Mouse (Mus musculus) heart, embryonic 16.5 days (tissue): ENCODE data around the gene Pabpc1l. TPM values are rescaled to one million over a fixed set of nuclear protein-coding genes. Genes with fewer than 3 reads are reported as not detected.

Experiments
- ATAC-seq: fragments of 200-750 bp; cut with Nextera tagmentation; replicated peaks from 2 replicates; pipeline ENCODE4 v1.8.0; 2017; ENCODE audit warnings: moderate number of reproducible peaks; ENCODE audit not compliant: insufficient read depth, low FRiP score; ENCODE audit errors: extremely low read depth
- H3K27ac ChIP-seq: fragments of 300-500 bp; sonication (generic); 2 replicates; pipeline ENCODE4 v1.5.1; 2014; ENCODE audit warnings: mild to moderate bottlenecking, low read length, control low read depth, moderate library complexity
- H3K27me3 ChIP-seq: fragments of 300-500 bp; sonication (generic); 2 replicates; pipeline ENCODE4 v1.6.1; 2014; ENCODE audit warnings: low read length, mixed read lengths; ENCODE audit not compliant: control insufficient read depth, insufficient read depth
- H3K36me3 ChIP-seq: fragments of 300-500 bp; sonication (generic); 2 replicates; pipeline ENCODE4 v1.6.1; 2014; ENCODE audit not compliant: control insufficient read depth, insufficient read depth
- H3K4me1 ChIP-seq: fragments of 300-500 bp; sonication (generic); 2 replicates; pipeline ENCODE4 v1.6.1; 2014; ENCODE audit warnings: low read length, mixed read lengths; ENCODE audit not compliant: control insufficient read depth, insufficient read depth
- H3K4me2 ChIP-seq: fragments of 300-500 bp; sonication (generic); 2 replicates; pipeline ENCODE4 v1.6.1; 2014; ENCODE audit warnings: low read depth, mild to moderate bottlenecking, control low read depth, low read length
- H3K4me3 ChIP-seq: fragments of 300-500 bp; sonication (generic); 2 replicates; pipeline ENCODE4 v1.5.1; 2014; ENCODE audit warnings: mild to moderate bottlenecking, control low read depth, low read length
- H3K9ac ChIP-seq: fragments of 300-500 bp; sonication (generic); 2 replicates; pipeline ENCODE4 v1.6.1; 2014; ENCODE audit warnings: low read length, control low read depth
- H3K9me3 ChIP-seq: fragments of 300-500 bp; sonication (generic); replicated peaks from 2 replicates; pipeline ENCODE4 v1.6.1; 2016; ENCODE audit warnings: low read length; ENCODE audit not compliant: control insufficient read depth
- WGBS: fragments of 180-500 bp; shearing (Covaris S2); extraction: QIAGEN DNeasy Blood & Tissue Kit; methylation state at CpG from one replicate; pipeline ENCODE4 v1.1.7; 2014; 5-methylcytosine and 5-hydroxymethylcytosine counted together
- polyA plus RNA-seq: library from polyadenylated mRNA; unstranded; fragments of >200 nt; fragmentation: Nextera tagmentation; extraction: Ambion mirVana; gene quantifications from 2 replicates; pipeline ENCODE4 v1.2.1, GENCODE M21; 2015

The Pabpc1l gene
- polyA plus RNA-seq, 1 experiment from 2014 or later, result 0.80 TPM

DNA sequence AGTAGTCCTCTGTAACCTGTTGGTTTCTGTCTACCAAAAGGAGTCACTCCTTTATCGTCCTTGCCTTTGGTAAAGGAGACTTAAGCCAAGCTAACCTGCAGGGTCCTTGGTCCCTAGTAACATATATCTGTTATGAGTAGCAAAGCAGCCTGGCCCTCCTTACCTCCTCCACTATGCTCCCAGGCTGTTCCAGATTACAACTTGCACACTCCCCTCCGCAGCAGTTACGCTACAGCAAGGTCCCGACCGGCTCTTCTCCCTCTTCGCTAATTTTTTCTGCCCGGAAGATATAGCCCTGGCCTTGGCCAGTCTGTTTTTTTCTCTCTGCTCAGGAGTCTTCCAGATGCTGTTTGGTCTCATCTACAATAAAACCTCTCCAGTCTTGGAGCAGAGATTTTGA is 47.9 kb downstream of the Pabpc1l start:
- WGBS, result 78% methylated on average over 7 of the region's 7 CpGs
- ATAC-seq, result no peak
- no peaks in the 10 kb centered on the region for H3K27me3 ChIP-seq

GRCm38 (mm10) chr2:164073918-164074578 is 48.8 kb downstream of the Pabpc1l start:
- Histone ChIP-seq H3K4me1 (peaks cover 18% of the 10 kb centered on the region), H3K9me3 (no peaks in the 10 kb centered on the region), H3K27ac (peak overlapping the region; percentile 63), H3K36me3 (no peaks in the 10 kb centered on the region), H3K4me3 (peak overlapping the region; percentile 94), H3K4me2 (peak overlapping the region; percentile 71), H3K27me3 (no peaks in the 10 kb centered on the region), H3K9ac (peak overlapping the region; percentile 91)
- WGBS, result 0% methylated on average over 48 of the region's 48 CpGs
- ATAC-seq, result peak; percentile 81

More for the DNA sequence above, 47.9 kb downstream of the Pabpc1l start:
- Histone ChIP-seq H3K4me1 (peaks cover 20% of the 10 kb centered on the region), H3K27ac (no peak overlapping the region), H3K9me3 (no peaks in the 10 kb centered on the region), H3K9ac (no peak overlapping the region), H3K4me3 (no peak overlapping the region), H3K36me3 (no peaks in the 10 kb centered on the region), H3K4me2 (no peak overlapping the region)

GRCm38 (mm10) chr2:164075088-164075487 is 49.8 kb downstream of the Pabpc1l start:
- peaks cover 5% of the 10 kb centered on the region; the same call in 1 of the 2 replicates for H3K36me3 ChIP-seq
- no peak for ATAC-seq
- H3K4me3 ChIP-seq, result peak overlapping the region; percentile 94
- no peak overlapping the region for H3K27ac ChIP-seq
- H3K27me3 ChIP-seq, result no peaks in the 10 kb centered on the region
- H3K4me2 ChIP-seq, result peak overlapping the region; percentile 71
- no peaks in the 10 kb centered on the region for H3K9me3 ChIP-seq
- H3K4me1 ChIP-seq, result peaks cover 8% of the 10 kb centered on the region
- WGBS, result 35% methylated on average over 5 of the region's 5 CpGs
- H3K9ac ChIP-seq, result peak overlapping the region; percentile 91

GRCm38 (mm10) chr2:164076874-164077425 is 51.7 kb downstream of the Pabpc1l start:
- H3K27me3 ChIP-seq, result no peaks in the 10 kb centered on the region
- no peak overlapping the region for H3K9ac ChIP-seq
- peaks cover 11% of the 10 kb centered on the region for H3K36me3 ChIP-seq
- no peak overlapping the region for H3K27ac ChIP-seq
- H3K4me2 ChIP-seq, result no peak overlapping the region
- H3K9me3 ChIP-seq, result no peaks in the 10 kb centered on the region
- no peak for ATAC-seq
- WGBS, result 71% methylated on average over 8 of the region's 8 CpGs
- peaks cover 5% of the 10 kb centered on the region for H3K4me1 ChIP-seq
- no peak overlapping the region for H3K4me3 ChIP-seq

GRCm38 (mm10) chr2:164077875-164078274 is 52.6 kb downstream of the Pabpc1l start:
- Histone ChIP-seq H3K9ac (no peak overlapping the region), H3K9me3 (no peaks in the 10 kb centered on the region), H3K4me2 (no peak overlapping the region), H3K27ac (no peak overlapping the region), H3K4me1 (peaks cover 5% of the 10 kb centered on the region), H3K36me3 (peaks cover 14% of the 10 kb centered on the region), H3K27me3 (no peaks in the 10 kb centered on the region), H3K4me3 (no peak overlapping the region)
- no peak for ATAC-seq
- 74% methylated on average over 5 of the region's 5 CpGs for WGBS

DNA sequence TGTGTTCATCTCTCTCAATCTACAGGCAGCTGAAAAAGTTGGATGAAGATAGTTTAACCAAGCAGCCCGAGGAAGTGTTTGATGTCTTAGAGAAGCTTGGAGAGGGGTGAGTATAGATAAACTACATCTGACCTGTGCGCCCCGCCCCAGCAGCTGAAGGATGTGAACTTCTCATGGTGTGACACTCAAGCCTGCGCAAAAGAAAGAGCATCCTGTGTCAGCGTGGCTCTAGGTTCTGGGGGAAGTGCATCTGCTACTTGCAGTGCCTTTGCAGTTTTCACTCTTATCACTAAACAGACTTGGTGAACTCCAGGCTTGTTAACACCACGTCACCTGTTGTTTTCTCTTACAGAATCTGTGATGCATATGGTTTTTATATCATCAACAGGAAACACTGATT is 54.2 kb downstream of the Pabpc1l start:
- no peak overlapping the region; the same call in 1 of the 2 replicates for H3K27ac ChIP-seq
- H3K4me2 ChIP-seq, result no peak overlapping the region
- peaks cover 19% of the 10 kb centered on the region for H3K36me3 ChIP-seq
- no peaks in the 10 kb centered on the region for H3K9me3 ChIP-seq
- peaks cover 5% of the 10 kb centered on the region for H3K4me1 ChIP-seq
- 73% methylated on average over 6 of the region's 6 CpGs for WGBS
- no peaks in the 10 kb centered on the region for H3K27me3 ChIP-seq
- no peak overlapping the region for H3K4me3 ChIP-seq
- no peak overlapping the region for H3K9ac ChIP-seq
- no peak for ATAC-seq

DNA sequence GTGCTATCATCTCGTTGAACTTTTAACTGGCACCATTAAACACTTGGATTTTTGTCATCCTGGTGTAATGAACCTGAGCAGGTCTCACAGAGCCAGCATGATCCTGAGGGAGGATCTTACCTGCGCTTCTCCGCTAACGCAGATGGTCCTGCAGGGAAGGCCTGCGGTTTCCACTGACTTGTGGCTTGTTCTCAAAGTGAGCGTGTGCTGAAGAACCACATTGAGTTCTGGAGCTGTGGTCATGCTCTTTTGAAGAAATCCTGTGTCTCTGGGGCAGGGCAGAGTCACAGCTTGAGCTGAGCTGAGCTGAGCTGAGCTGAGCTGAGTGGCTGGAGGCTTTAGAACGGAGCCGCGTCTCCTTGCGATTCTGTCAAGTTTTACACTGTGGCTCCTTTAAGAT is 56.3 kb downstream of the Pabpc1l start:
- WGBS, result 89% methylated on average over 10 of the region's 10 CpGs
- Histone ChIP-seq H3K4me1 (no peaks in the 10 kb centered on the region), H3K9me3 (no peaks in the 10 kb centered on the region), H3K27ac (no peak overlapping the region), H3K9ac (no peak overlapping the region), H3K27me3 (no peaks in the 10 kb centered on the region), H3K4me2 (no peak overlapping the region), H3K4me3 (no peak overlapping the region), H3K36me3 (peaks cover 20% of the 10 kb centered on the region)
- ATAC-seq, result no peak

DNA sequence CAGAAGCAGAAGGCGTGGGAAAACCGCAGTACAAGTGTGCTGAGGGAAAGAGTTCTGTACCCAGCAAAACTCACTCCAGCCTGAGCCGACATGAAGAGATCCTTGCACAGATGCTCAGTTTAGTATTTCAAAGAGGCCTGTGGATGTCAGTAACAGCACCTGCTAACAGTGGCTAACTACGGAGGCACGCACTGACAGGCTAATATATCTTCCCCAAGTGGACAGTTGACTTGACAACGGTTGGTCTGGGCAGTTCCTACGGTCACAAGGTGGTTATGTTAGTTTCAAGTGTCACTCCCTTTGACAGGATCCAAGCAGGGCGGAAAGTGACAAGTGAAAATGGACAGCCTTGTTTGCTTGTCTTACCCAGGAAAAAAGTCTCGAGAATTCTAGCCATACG is 56.9 kb downstream of the Pabpc1l start:
- H3K4me1 ChIP-seq, result no peaks in the 10 kb centered on the region
- 64% methylated on average over 10 of the region's 10 CpGs for WGBS
- no peak overlapping the region for H3K4me3 ChIP-seq
- no peaks in the 10 kb centered on the region for H3K9me3 ChIP-seq
- no peak overlapping the region for H3K4me2 ChIP-seq
- peaks cover 20% of the 10 kb centered on the region for H3K36me3 ChIP-seq
- H3K9ac ChIP-seq, result no peak overlapping the region
- ATAC-seq, result no peak
- H3K27ac ChIP-seq, result no peak overlapping the region
- no peaks in the 10 kb centered on the region for H3K27me3 ChIP-seq

GRCm38 (mm10) chr2:164083609-164084341 is 58.5 kb downstream of the Pabpc1l start:
- peak; percentile 46; the same call in 1 of the 2 replicates for ATAC-seq
- Histone ChIP-seq H3K4me1 (no peaks in the 10 kb centered on the region), H3K9me3 (no peaks in the 10 kb centered on the region), H3K4me3 (no peak overlapping the region), H3K27ac (peak overlapping the region; percentile 70), H3K9ac (no peak overlapping the region), H3K4me2 (peak overlapping the region; percentile 15; the same call in 1 of the 2 replicates), H3K36me3 (peaks cover 24% of the 10 kb centered on the region), H3K27me3 (no peaks in the 10 kb centered on the region)
- 81% methylated on average over 15 of the region's 19 CpGs for WGBS
